Mouse (Mus musculus) left cerebral cortex, postnatal 36 days (tissue): ENCODE measurements at regions not wholly inside any gene's neighbourhood (a gene's known extent, or its start where the extent isn't known, plus 50 kb on each side); places are given as distances from the start of the nearest gene placed in this dataset.
A peak's percentile ranks its signal among the peaks of the same experiment; 100 is the strongest.

Experiments
- DNase-seq, 2 experiments: peaks; one replicate each; pipeline ENCODE4 v3.0.0; 2021 to 2022; ENCODE audit warnings: low spot score in 2 of 2, mixed read lengths in 1 of 2
- intact Hi-C: fragments of 180-260 bp; cut with DNase I; formaldehyde crosslinking; loops from one replicate; pipeline ENCODE4 v1.15.1; 2025

DNA sequence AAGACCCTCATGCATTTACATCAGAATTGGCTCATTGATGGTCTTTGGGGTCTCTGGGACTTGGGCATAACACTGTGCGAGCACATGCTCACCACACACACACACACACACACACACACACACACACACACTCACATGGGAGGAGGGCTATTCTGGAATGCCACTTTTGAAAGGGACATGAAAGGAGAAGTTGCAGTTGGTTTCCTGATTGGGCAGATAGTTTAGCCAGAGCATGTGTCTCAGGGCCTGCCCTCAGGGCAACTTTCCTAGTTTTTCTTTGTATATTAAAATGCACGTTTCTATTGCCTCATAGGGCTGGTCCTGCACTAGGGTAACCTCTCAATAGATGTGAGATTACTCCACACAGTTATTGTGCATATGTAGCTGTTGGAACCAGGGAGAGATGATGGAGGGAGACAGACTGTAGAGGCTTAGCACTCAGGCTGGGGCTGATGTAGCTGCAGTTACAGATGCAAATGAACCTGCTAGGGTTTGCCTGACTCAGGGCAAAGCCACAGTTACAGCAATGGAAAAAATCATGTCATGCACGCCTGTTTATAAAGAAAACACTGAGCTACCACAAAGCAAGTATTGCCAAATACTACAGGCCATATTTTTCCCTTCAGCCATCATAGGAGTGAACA is 115.3 kb upstream of the Arhgap28 start:
- DNase-seq: no peak
- intact Hi-C loops: no loop called here

DNA sequence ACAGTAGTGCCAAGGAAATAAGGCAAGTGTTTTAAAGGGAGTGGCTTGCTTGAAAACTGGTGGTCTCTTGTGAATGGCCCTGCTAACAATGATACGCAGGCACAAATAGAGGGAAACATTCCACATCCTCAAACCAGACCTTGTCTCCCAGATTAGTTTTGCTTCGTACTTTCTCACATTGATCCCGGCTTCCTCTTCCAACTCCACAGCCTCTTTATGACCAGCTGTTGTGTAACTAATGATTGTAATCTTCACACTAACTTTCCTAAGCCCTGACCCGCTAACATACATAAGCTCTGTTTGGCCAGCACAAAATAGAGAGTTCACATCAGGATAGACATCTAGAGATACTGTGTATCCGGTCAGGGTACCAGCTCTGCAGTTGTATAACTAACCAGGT is 116.3 kb upstream of the Arhgap28 start:
- intact Hi-C loops: no loop called here
- no peak for DNase-seq

GRCm38 (mm10) chr17:68120744-68121143 is 116.8 kb upstream of the Arhgap28 start:
- intact Hi-C loops: no loop called here
- no peak for DNase-seq

DNA sequence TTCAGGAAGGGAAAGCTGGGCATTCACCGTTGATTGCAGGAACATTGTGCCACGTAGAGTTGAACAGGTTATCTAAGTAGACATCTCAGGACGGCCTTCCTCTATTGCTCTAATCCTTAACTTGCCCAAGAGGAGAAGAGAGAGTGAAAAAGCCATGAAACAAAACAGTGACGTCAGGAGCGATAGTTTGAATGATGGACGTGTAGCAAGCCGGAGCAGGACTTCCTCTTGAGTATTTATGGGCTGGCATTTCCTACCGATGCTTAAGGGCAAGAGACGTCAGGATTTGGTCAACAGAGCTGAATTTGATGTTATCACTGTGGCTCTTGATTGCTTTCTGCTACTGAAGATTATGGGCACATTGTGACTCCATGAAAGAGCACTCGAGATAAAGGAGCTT is 130.5 kb upstream of the Arhgap28 start:
- DNase-seq: no peak
- intact Hi-C loops: no loop called here

GRCm38 (mm10) chr17:68135436-68135835 is 131.5 kb upstream of the Arhgap28 start:
- intact Hi-C loops: no loop called here
- no peak for DNase-seq

DNA sequence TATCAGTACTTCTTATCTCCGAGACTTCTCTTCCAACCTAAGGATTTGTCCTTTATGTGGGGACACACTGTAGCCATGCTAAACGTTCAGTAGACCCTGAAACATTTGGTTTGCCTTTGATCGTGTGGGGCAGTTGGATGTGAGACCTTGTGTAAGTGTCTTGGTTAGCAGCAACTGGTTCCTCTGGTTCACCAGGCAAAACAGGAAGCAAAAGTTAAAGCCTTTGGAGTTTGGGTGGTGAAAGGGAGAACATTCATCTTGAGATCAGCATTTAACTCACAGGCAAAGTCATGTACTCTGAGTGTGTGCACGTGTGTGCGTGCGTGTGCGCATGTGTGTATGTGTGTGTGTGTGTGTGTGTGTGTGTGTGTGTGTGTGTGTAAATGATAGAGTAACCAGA is 130.3 kb upstream of the L3mbtl4 start:
- intact Hi-C loops: no loop called here
- no peak for DNase-seq

GRCm38 (mm10) chr17:68149237-68149792 is 124.3 kb upstream of the L3mbtl4 start:
- intact Hi-C loops: no loop called here
- no peak for DNase-seq

DNA sequence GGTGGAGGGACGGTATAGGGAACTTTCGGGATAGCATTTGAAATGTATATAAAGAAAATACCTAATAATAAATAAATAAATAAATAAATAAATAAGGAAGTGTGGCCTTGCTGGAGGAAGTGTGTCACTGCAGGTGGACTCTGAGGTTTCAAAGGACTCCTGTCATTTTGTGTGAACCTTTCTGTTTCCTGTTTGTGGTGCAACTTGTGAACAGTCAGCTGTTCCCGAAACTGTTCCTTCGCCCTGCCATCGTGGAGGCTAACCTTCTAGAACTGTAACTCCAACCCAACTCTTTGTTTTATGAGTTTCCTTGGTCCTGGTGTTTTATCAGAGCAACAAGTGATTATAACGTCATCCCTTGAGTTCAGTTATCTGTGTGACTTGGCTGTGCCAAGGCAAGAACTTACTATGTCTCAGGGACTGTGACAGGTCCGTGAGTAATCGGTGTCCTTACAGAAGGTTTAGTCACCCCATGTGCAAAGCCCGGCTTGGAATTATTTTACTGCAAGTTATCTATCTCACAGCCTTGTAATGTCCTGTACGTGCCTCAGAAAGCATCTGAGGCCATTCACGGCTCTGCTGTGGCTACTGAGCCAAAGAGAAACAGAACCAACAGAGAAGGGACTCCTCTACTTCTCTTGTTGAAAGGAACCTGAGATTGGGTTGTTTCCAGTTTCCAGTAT is 121.0 kb upstream of the L3mbtl4 start:
- intact Hi-C loops: no loop called here

DNA sequence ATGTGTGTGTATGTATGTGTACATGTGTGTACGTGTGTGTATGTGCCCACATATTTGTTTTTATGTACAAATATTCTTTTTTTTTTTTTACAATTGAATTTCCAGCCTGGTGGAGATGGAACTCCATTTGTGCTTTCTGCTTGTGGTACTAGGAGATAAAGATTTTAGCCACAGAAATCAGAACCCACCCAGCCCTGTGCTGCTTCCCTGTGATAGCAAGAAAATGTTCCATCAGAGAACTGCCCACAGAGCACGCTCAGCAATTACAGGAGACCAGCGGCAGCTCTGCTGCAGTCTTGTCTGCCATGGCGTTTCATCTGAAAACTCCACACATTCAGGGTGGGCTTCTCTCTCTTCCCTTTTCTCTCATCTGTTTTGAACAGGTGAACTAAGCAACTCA is 118.7 kb upstream of the L3mbtl4 start:
- DNase-seq: no peak
- intact Hi-C loops: no loop called here

More for the DNA sequence above, 121.0 kb upstream of the L3mbtl4 start:
- DNase-seq: no peak

GRCm38 (mm10) chr17:68158172-68158651 is 115.4 kb upstream of the L3mbtl4 start:
- intact Hi-C loops: no loop called here

DNA sequence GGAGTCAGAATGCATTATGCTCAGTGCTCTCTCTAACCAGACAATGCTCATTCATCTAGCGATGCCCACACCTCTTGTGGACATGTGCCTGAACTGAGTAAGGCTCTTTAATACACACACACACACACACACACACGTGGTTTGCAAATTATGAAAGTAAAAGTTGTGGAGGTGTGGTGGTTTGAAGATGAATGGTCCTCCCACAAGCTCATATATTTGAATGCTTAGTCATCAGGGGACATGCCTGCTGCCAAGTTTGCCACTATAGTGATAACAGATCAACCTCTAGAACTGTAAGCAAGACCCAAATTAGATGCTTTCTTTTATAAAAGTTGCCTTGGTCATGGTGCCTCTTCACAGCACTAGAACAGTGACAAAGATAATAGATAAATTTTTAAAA is 112.5 kb upstream of the L3mbtl4 start:
- intact Hi-C loops: no loop called here
- DNase-seq: no peak

More at GRCm38 (mm10) chr17:68158172-68158651, 115.4 kb upstream of the L3mbtl4 start:
- DNase-seq: no peak

DNA sequence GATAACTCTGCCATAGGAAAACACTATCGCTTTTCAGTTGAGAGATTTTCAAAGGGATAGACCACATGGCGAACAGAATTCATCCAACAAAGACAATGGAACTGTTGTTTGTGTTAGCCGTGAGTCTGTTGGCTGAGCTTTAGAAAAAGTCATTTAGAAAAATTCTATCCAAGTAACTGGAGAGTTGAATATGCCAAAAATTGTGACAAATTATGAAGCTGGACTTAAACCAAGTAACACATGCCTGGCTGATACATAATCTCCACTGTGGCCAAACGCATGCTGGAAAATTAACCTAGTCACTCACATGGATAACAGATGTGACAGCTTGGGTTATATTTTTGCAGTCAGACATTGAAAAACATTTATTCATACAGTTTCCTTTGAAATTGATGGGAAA is 110.1 kb upstream of the L3mbtl4 start:
- intact Hi-C loops: no loop called here
- DNase-seq: no peak

GRCm38 (mm10) chr17:68164666-68165065 is 108.9 kb upstream of the L3mbtl4 start:
- intact Hi-C loops: no loop called here
- DNase-seq: no peak

GRCm38 (mm10) chr17:68165171-68165825 is 108.3 kb upstream of the L3mbtl4 start:
- no peak for DNase-seq
- intact Hi-C loops: no loop called here

DNA sequence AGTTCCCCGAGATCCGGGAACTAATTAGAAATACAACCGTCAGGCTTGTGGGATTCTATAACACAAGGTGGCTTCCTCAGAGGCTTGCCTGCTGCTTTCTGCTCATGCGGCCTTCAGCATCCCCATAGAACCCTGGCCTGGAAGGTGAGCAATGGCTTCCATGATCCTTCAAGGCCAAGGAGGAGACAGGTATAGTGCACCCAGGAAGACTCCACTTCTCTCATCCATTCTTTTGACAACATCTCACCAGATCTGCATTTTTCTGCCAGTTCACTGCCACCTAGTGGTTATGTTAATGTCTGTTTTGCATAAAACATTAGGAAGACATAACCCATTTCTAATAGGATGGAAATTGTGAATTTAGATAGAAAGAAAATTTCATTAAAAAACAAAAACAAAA is 107.2 kb upstream of the L3mbtl4 start:
- DNase-seq: no peak
- intact Hi-C loops: loop anchor here (1.0 kb wide), 1 partner anchor 254 kb away; no protein-coding TSS in a partner anchor

GRCm38 (mm10) chr17:68172838-68173237 is 100.8 kb upstream of the L3mbtl4 start:
- DNase-seq: no peak
- intact Hi-C loops: no loop called here

DNA sequence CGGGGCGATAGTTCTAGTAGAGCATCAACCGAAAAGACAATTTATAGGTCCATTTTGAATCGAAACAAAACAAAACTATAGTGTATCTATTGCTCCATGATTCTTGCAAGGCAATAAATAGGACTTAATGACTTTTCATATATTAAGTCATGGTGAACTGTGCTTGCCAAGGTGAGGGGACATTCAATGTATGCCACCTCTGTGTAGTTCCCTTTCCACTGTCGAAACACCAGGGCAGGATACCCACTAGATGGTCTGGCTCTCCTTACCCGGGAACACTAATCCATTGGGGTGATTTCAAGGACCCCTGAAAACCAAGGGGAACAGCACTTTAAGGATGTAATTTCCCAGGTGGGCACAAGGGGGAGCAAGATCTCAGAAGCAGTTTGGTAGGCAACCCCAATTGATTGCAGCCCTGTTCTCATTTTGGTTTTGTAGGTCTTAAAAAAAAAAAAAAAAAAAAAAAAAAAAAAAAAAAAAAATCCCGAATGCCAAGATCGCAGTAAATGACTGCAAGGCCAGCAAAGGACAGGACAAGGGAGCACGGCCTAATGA is 96.9 kb upstream of the L3mbtl4 start:
- DNase-seq: peak; percentile 11 to 28
- intact Hi-C loops: loop anchor here (5.0 kb wide), 3 partner anchors 676 to 931 kb away; no protein-coding TSS in a partner anchor

DNA sequence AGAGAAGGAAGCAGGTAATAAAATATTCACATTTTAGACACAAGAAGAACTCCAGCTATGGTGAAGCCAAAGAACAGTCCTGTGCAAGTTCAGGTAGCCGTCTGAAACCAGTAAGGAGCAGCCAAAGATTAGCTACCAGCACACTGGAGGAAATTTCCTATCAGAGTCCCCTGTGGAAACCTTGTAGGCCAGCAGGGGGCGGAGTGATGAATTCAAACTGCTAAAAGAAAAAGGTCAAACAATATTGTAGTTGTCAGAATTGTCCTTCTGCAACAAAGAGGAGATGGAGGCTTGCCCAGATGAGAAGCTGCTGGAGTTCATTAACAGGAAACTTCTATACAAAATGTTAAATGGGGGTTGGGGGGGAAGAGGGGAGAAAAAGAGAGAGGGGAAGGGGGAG is 95.8 kb upstream of the L3mbtl4 start:
- DNase-seq: peak; percentile 17 to 21
- intact Hi-C loops: loop anchor here (5.0 kb wide), 3 partner anchors 674 to 929 kb away; no protein-coding TSS in a partner anchor

GRCm38 (mm10) chr17:68185385-68185784 is 88.2 kb upstream of the L3mbtl4 start:
- intact Hi-C loops: no loop called here
- DNase-seq: no peak

DNA sequence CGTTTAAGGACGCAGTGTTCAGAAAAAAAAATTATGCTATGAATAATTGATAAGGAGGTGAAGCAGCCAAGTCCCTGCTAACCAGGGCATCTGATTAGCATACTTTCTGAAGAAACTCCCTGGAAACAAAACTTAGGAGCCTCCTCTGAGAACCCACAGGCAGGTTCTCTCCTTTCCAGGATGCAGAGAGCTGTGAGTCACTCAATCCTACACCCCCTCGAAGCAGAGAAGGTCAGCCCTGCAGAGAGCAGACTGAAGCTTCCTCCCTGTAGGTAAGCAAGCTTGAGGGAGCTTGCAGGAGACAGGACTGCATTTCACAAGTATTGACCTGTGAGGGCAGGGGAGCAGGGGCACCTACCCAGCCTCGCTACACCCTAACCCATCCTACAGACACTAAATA is 83.7 kb upstream of the L3mbtl4 start:
- intact Hi-C loops: no loop called here
- DNase-seq: no peak
